Mouse (Mus musculus) heart, embryonic 12.5 days (tissue): Measurements from ENCODE around the gene Ppp1r13b. TPM values are rescaled to one million over a fixed set of nuclear protein-coding genes. Genes with fewer than 3 reads are reported as not detected.

Experiments used
- ATAC-seq: fragments of 200-750 bp; cut with Nextera tagmentation; 2 replicates; pipeline ENCODE4 v1.8.0; 2017; ENCODE audit warnings: moderate TSS enrichment, moderate library complexity; ENCODE audit not compliant: insufficient number of reproducible peaks, low FRiP score
- H3K27ac ChIP-seq: fragments of 300-500 bp; sonication (generic); 2 replicates; pipeline ENCODE4 v1.5.1; 2016; ENCODE audit warnings: mild to moderate bottlenecking, moderate library complexity; ENCODE audit not compliant: poor library complexity, severe bottlenecking
- H3K27me3 ChIP-seq: fragments of 300-500 bp; sonication (generic); replicated peaks from 2 replicates; pipeline ENCODE4 v1.6.1; 2016; ENCODE audit warnings: mild to moderate bottlenecking, moderate library complexity
- H3K36me3 ChIP-seq: fragments of 300-500 bp; sonication (generic); 2 replicates; pipeline ENCODE4 v1.6.1; 2016; ENCODE audit warnings: mild to moderate bottlenecking, moderate library complexity
- H3K4me1 ChIP-seq: fragments of 300-500 bp; sonication (generic); replicated peaks from 2 replicates; pipeline ENCODE4 v1.6.1; 2016; ENCODE audit warnings: mild to moderate bottlenecking
- H3K4me2 ChIP-seq: fragments of 300-500 bp; sonication (generic); 2 replicates; pipeline ENCODE4 v1.6.1; 2016; ENCODE audit warnings: mild to moderate bottlenecking, moderate library complexity
- H3K4me3 ChIP-seq: fragments of 300-500 bp; sonication (generic); 2 replicates; pipeline ENCODE4 v1.5.1; 2016; ENCODE audit warnings: mild to moderate bottlenecking
- H3K9ac ChIP-seq: fragments of 300-500 bp; sonication (generic); 2 replicates; pipeline ENCODE4 v1.6.1; 2016; ENCODE audit warnings: mild to moderate bottlenecking, moderate library complexity
- H3K9me3 ChIP-seq: fragments of 300-500 bp; sonication (generic); replicated peaks from 2 replicates; pipeline ENCODE4 v1.6.1; 2016; ENCODE audit warnings: mild to moderate bottlenecking, moderate library complexity
- WGBS: fragments of 180-500 bp; shearing (Covaris S2); methylation state at CpG from one replicate; pipeline ENCODE4 v1.1.7; 2016; 5-methylcytosine and 5-hydroxymethylcytosine counted together
- polyA plus RNA-seq: library from polyadenylated mRNA; unstranded; fragments of >200 nt; fragmentation: Nextera tagmentation; extraction: Ambion mirVana; gene quantifications from 2 replicates; pipeline ENCODE4 v1.2.1, GENCODE M21; 2016

The Ppp1r13b gene
- polyA plus RNA-seq, 1 experiment from 2014 or later: 17.9 TPM

DNA sequence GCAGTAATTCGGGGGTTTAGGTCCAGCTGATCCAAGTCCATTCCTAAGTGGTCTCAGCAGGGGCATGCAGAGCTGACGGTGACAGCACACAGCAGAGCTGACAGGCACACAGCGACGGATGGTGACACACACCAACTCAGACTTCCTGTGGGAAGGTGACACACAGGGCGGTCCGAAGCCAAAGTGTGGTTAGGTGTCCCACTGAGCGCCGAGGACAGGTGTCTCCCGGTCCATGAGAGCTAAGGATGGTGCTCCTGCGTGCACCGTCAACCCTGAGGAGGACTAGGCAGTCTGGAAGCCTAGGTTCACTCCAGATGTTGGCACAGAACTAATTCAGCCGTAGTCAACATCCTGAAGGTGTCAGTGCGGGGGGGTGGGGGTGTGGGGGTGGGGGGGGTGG is 95.8 kb downstream of the Ppp1r13b start:
- Histone ChIP-seq H3K9me3 (no peaks in the 10 kb centered on the region), H3K27ac (no peak overlapping the region), H3K4me2 (no peak overlapping the region), H3K36me3 (peaks cover 27% of the 10 kb centered on the region), H3K9ac (no peak overlapping the region), H3K27me3 (no peaks in the 10 kb centered on the region), H3K4me1 (peaks cover 50% of the 10 kb centered on the region), H3K4me3 (no peak overlapping the region)
- ATAC-seq: no peak
- 89% methylated on average over 13 of the region's 13 CpGs for WGBS

- peak overlapping the region; percentile 49; the same call in 1 of the 2 replicates for H3K9ac ChIP-seq
- H3K27ac ChIP-seq: peak overlapping the region; percentile 13; the same call in 1 of the 2 replicates
- no peaks in the 10 kb centered on the region for H3K27me3 ChIP-seq
- WGBS: 8% methylated on average over 9 of the region's 9 CpGs
- peak overlapping the region; percentile 23 for H3K4me2 ChIP-seq
- H3K4me1 ChIP-seq: peaks cover 27% of the 10 kb centered on the region
- H3K36me3 ChIP-seq: peaks cover 49% of the 10 kb centered on the region
- no peaks in the 10 kb centered on the region for H3K9me3 ChIP-seq
- peak; percentile 19; the same call in 1 of the 2 replicates for ATAC-seq
- H3K4me3 ChIP-seq: no peak overlapping the region
Observed at GRCm38 (mm10) chr12:111809762-111810161, 98.1 kb downstream of the Ppp1r13b start.

GRCm38 (mm10) chr12:111808775-111809174 is 99.1 kb downstream of the Ppp1r13b start:
- Histone ChIP-seq H3K4me3 (no peak overlapping the region), H3K4me2 (no peak overlapping the region), H3K36me3 (peaks cover 59% of the 10 kb centered on the region), H3K27me3 (no peaks in the 10 kb centered on the region), H3K9me3 (no peaks in the 10 kb centered on the region), H3K27ac (peak overlapping the region; percentile 13; the same call in 1 of the 2 replicates), H3K4me1 (peaks cover 26% of the 10 kb centered on the region), H3K9ac (no peak overlapping the region)
- 91% methylated on average over 6 of the region's 6 CpGs for WGBS
- no peak for ATAC-seq

GRCm38 (mm10) chr12:111803538-111803937 is 104.4 kb downstream of the Ppp1r13b start:
- 87% methylated on average over 5 of the region's 5 CpGs for WGBS
- Histone ChIP-seq H3K4me1 (peaks cover 4% of the 10 kb centered on the region), H3K9me3 (no peaks in the 10 kb centered on the region), H3K36me3 (peaks cover 92% of the 10 kb centered on the region), H3K27ac (no peak overlapping the region), H3K9ac (no peak overlapping the region), H3K4me3 (no peak overlapping the region), H3K4me2 (no peak overlapping the region), H3K27me3 (no peaks in the 10 kb centered on the region)
- no peak for ATAC-seq

DNA sequence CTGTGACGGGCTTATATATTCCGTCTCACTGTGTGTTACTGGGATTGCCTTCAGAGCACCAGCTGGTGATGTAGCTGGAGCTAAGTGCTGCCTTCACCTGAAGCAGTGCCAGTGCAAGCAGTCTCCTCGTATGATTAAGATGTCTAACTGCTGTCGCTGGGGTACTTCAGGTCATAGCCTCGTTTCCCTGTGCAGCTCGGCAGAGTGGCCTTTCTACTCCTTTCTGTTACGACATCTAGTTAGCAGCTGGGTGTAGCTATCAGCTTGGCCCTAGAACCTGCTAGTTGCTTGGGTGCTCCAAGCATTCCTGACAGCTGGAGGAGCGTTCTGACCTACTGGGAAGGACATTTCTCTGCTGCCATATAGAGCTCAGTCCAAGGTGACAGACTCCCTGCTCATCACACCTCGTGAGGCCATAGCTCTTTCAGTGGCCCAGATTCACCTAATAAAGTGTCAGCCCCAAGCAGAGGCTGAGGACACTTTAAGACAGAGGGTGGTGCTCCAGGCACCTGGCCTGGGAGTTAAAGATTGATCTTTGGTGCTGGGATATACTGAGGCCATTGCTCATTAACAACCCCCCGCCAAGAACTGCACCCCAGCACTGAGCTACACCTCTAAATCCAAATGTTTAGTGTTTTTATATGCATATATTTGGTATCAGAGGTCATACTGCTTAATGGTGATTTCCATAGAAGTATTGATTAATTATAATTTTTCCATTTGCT is 107.3 kb downstream of the Ppp1r13b start:
- peaks cover 4% of the 10 kb centered on the region for H3K4me1 ChIP-seq
- no peak overlapping the region for H3K4me3 ChIP-seq
- WGBS: 71% methylated on average over 10 of the region's 10 CpGs
- no peaks in the 10 kb centered on the region for H3K27me3 ChIP-seq
- H3K9ac ChIP-seq: no peak overlapping the region
- no peak overlapping the region for H3K27ac ChIP-seq
- no peak overlapping the region for H3K4me2 ChIP-seq
- no peaks in the 10 kb centered on the region for H3K9me3 ChIP-seq
- H3K36me3 ChIP-seq: peaks cover 93% of the 10 kb centered on the region
- ATAC-seq: no peak

DNA sequence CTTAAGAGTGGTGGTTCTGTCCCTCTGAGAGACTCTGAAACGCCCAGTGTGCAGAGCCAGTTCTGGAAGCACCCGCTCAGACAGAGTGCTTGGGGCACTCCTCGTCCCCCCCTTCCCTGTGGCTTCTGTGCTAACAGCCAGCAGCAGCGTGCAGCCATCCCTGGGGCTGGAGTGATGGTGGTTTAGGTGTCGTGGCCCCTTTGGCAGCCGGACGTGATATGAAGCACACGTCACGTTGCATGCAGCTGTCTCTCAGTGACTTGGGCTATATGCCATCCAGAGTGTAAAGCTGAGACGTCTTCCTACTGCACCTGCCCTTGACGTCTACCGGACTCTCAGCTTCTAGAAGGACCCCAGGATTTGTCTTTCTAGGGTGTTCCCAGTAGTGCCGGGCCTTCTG is 109.4 kb downstream of the Ppp1r13b start:
- 91% methylated on average over 13 of the region's 13 CpGs for WGBS
- Histone ChIP-seq H3K9ac (no peak overlapping the region), H3K4me3 (no peak overlapping the region), H3K9me3 (no peaks in the 10 kb centered on the region), H3K27me3 (no peaks in the 10 kb centered on the region), H3K4me1 (peaks cover 4% of the 10 kb centered on the region), H3K27ac (no peak overlapping the region), H3K4me2 (no peak overlapping the region), H3K36me3 (peaks cover 93% of the 10 kb centered on the region)
- no peak for ATAC-seq

GRCm38 (mm10) chr12:111797251-111797650 is 110.7 kb downstream of the Ppp1r13b start:
- ATAC-seq: no peak
- no peaks in the 10 kb centered on the region for H3K27me3 ChIP-seq
- H3K4me2 ChIP-seq: no peak overlapping the region
- peaks cover 91% of the 10 kb centered on the region for H3K36me3 ChIP-seq
- H3K4me1 ChIP-seq: peaks cover 4% of the 10 kb centered on the region
- no peak overlapping the region for H3K27ac ChIP-seq
- H3K4me3 ChIP-seq: no peak overlapping the region
- H3K9ac ChIP-seq: no peak overlapping the region
- no peaks in the 10 kb centered on the region for H3K9me3 ChIP-seq
- WGBS: 85% methylated on average over 8 of the region's 8 CpGs

DNA sequence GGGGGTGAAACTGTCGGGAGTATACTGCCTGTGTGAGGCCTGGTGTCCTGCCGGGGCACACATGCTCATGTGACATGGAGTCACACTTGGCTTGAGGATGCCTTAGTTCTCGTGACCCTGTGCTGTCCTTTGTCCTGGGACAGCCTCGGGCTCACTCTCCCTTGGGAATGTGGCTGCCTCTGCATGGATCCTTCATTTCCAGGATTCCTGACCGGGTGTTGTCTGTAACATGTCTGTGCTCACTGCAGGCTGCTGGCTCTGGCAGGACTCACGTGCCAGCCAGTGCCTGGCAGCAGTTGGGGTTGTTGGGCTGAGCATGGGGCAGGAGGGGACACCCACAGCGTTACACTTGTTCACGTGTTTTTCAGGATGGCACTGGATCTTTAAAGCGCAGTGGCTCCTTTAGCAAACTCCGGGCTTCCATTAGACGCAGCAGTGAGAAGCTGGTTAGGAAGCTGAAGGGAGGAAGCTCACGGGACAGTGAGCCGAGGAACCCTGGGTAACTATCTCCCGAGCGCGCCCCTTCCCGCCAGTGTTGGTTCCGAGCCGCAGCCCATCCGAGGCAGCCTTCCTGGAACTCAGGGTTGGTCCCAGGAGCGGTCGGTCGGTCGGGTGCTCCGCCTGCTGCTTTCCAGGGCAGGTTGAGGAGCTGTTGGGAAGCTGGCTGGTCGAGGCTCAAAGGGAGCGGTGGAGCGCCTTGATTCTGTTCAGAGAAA is 112.6 kb downstream of the Ppp1r13b start:
- H3K9me3 ChIP-seq: no peaks in the 10 kb centered on the region
- WGBS: 89% methylated on average over 28 of the region's 28 CpGs
- no peak overlapping the region for H3K4me2 ChIP-seq
- H3K9ac ChIP-seq: no peak overlapping the region
- H3K27me3 ChIP-seq: no peaks in the 10 kb centered on the region
- no peak for ATAC-seq
- H3K27ac ChIP-seq: no peak overlapping the region
- H3K4me1 ChIP-seq: peaks cover 1% of the 10 kb centered on the region
- H3K4me3 ChIP-seq: no peak overlapping the region
- H3K36me3 ChIP-seq: peaks cover 91% of the 10 kb centered on the region

GRCm38 (mm10) chr12:111794526-111795179 is 113.3 kb downstream of the Ppp1r13b start:
- WGBS: 94% methylated on average over 18 of the region's 18 CpGs
- H3K4me1 ChIP-seq: no peaks in the 10 kb centered on the region
- no peaks in the 10 kb centered on the region for H3K9me3 ChIP-seq

DNA sequence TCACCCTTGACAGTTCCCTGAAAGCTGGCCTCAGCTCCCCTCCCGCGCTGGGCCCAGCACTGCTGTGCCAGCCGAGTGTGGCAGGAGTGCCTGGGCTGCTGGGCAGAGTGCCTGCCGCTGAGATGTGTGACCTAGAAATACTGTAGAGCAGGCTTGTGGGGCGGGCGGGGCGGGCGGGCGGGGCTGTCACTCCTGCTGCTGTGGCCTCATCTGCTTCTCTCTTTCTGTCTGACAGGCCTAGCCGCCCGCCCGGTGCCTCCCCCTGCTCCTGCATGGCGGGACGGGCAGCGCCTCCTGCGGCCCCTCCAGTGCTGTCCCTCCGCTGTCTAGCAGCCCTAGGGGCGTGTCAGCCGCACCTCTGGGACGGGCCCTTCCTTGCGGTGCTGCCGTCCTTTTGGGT is 113.8 kb downstream of the Ppp1r13b start:
- Histone ChIP-seq H3K4me2 (no peak overlapping the region), H3K4me1 (no peaks in the 10 kb centered on the region), H3K27ac (no peak overlapping the region), H3K9me3 (no peaks in the 10 kb centered on the region), H3K4me3 (no peak overlapping the region), H3K36me3 (peaks cover 96% of the 10 kb centered on the region), H3K9ac (no peak overlapping the region), H3K27me3 (no peaks in the 10 kb centered on the region)
- WGBS: 68% methylated on average over 22 of the region's 22 CpGs
- ATAC-seq: no peak

More at GRCm38 (mm10) chr12:111794526-111795179, 113.3 kb downstream of the Ppp1r13b start:
- Histone ChIP-seq H3K36me3 (peaks cover 95% of the 10 kb centered on the region), H3K4me3 (no peak overlapping the region), H3K27me3 (no peaks in the 10 kb centered on the region), H3K4me2 (no peak overlapping the region), H3K9ac (no peak overlapping the region), H3K27ac (no peak overlapping the region)
- no peak for ATAC-seq

- Histone ChIP-seq H3K27ac (no peak overlapping the region), H3K9ac (no peak overlapping the region), H3K9me3 (no peaks in the 10 kb centered on the region), H3K4me2 (no peak overlapping the region), H3K4me1 (no peaks in the 10 kb centered on the region; the same call in 1 of the 2 replicates), H3K27me3 (no peaks in the 10 kb centered on the region), H3K36me3 (peaks cover 97% of the 10 kb centered on the region), H3K4me3 (no peak overlapping the region)
- no peak for ATAC-seq
- WGBS: 90% methylated on average over 13 of the region's 13 CpGs
Observed at GRCm38 (mm10) chr12:111791474-111792104, 116.3 kb downstream of the Ppp1r13b start.
